Mouse (Mus musculus) bone marrow, adult 2 months (tissue): ENCODE measurements at regions not wholly inside any gene's neighbourhood (a gene's known extent, or its start where the extent isn't known, plus 50 kb on each side); places are given as distances from the start of the nearest gene placed in this dataset.

ENCODE experiments used
- H3K27ac ChIP-seq: fragments of 200-500 bp; 2 replicates; pipeline ENCODE4 v1.5.1; 2012; ENCODE audit warnings: low read depth, mild to moderate bottlenecking, control low read depth, inconsistent platforms, low read length; ENCODE audit not compliant: control insufficient read depth, poor library complexity, insufficient read depth
- H3K4me1 ChIP-seq: fragments of 200-500 bp; 2 replicates; pipeline ENCODE4 v1.6.1; 2011; ENCODE audit warnings: low read length; ENCODE audit not compliant: control insufficient read depth, insufficient read depth
- H3K4me3 ChIP-seq: fragments of 200-500 bp; replicated peaks from 2 replicates; pipeline ENCODE3; 2011; ENCODE audit warnings: mild to moderate bottlenecking, low read depth, low read length, control low read depth; ENCODE audit not compliant: control insufficient read depth
- CTCF ChIP-seq: fragments of 200-500 bp; IDR thresholded peaks from 2 replicates; pipeline ENCODE4 v1.5.1; 2011; ENCODE audit warnings: low read length, control low read depth; ENCODE audit not compliant: control insufficient read depth, insufficient read depth
- POLR2A ChIP-seq: fragments of 200-500 bp; IDR thresholded peaks from 2 replicates; pipeline ENCODE4 v1.6.1; 2011; ENCODE audit warnings: low read depth, mild to moderate bottlenecking, control low read depth, low read length, borderline replicate concordance; ENCODE audit not compliant: control insufficient read depth
- WGBS: fragments of 180-500 bp; shearing (Covaris S2); methylation state at CpG from one replicate; pipeline ENCODE4 v1.1.7; 2018; 5-methylcytosine and 5-hydroxymethylcytosine counted together

GRCm38 (mm10) chr9:113162897-113163874 is 544.9 kb downstream of the Pdcd6ip start:
- 75% methylated on average over 12 of the region's 12 CpGs for WGBS
- Histone ChIP-seq H3K4me3 (no peak overlapping the region), H3K27ac (no peak overlapping the region), H3K4me1 (no peaks in the 10 kb centered on the region)
- TF ChIP-seq POLR2A: no peak
- no peak for TF ChIP-seq CTCF

GRCm38 (mm10) chr9:113160011-113160410 is 548.0 kb downstream of the Pdcd6ip start:
- no peak overlapping the region for H3K27ac ChIP-seq
- no peaks in the 10 kb centered on the region for H3K4me1 ChIP-seq
- no peak overlapping the region for H3K4me3 ChIP-seq
- TF ChIP-seq CTCF (no peak), POLR2A (no peak)
- WGBS: 84% methylated on average over 2 of the region's 2 CpGs

GRCm38 (mm10) chr9:113158080-113158479 is 550.0 kb downstream of the Pdcd6ip start:
- no peak overlapping the region for H3K4me3 ChIP-seq
- WGBS: 72% methylated on average over 6 of the region's 6 CpGs
- no peak overlapping the region for H3K27ac ChIP-seq
- TF ChIP-seq POLR2A (no peak), CTCF (no peak)
- H3K4me1 ChIP-seq: no peaks in the 10 kb centered on the region

- Histone ChIP-seq H3K27ac (no peak overlapping the region), H3K4me1 (no peaks in the 10 kb centered on the region), H3K4me3 (no peak overlapping the region)
- TF ChIP-seq POLR2A: no peak
- TF ChIP-seq CTCF: no peak
- WGBS: 85% methylated on average over 17 of the region's 17 CpGs
These were observed 550.5 kb downstream of the Pdcd6ip start for GRCm38 (mm10) chr9:113157474-113158076.

- H3K4me3 ChIP-seq: no peak overlapping the region
- no peak for TF ChIP-seq POLR2A
- TF ChIP-seq CTCF: no peak
- no peak overlapping the region for H3K27ac ChIP-seq
- H3K4me1 ChIP-seq: no peaks in the 10 kb centered on the region
- WGBS: 47% methylated on average over 3 of the region's 3 CpGs
These were observed 551.4 kb downstream of the Pdcd6ip start for GRCm38 (mm10) chr9:113156707-113157106.

GRCm38 (mm10) chr9:113149084-113149483 is 559.0 kb downstream of the Pdcd6ip start:
- no peak for TF ChIP-seq CTCF
- TF ChIP-seq POLR2A: no peak
- no peak overlapping the region for H3K27ac ChIP-seq
- 64% methylated on average over 5 of the region's 5 CpGs for WGBS
- no peaks in the 10 kb centered on the region for H3K4me1 ChIP-seq
- H3K4me3 ChIP-seq: no peak overlapping the region

- TF ChIP-seq POLR2A (no peak), CTCF (no peak)
- Histone ChIP-seq H3K4me1 (no peaks in the 10 kb centered on the region), H3K27ac (no peak overlapping the region), H3K4me3 (no peak overlapping the region)
- 62% methylated on average over 2 of the region's 2 CpGs for WGBS
These were observed 561.5 kb downstream of the Pdcd6ip start for GRCm38 (mm10) chr9:113146571-113146970.

- 63% methylated on average over 2 of the region's 2 CpGs for WGBS
- no peaks in the 10 kb centered on the region for H3K4me1 ChIP-seq
- no peak overlapping the region for H3K27ac ChIP-seq
- H3K4me3 ChIP-seq: no peak overlapping the region
- TF ChIP-seq CTCF (no peak), POLR2A (no peak)
These were observed 563.0 kb downstream of the Pdcd6ip start for GRCm38 (mm10) chr9:113145036-113145435.
